Mouse (Mus musculus) ES-Bruce4 (cell line): ENCODE results near the gene Cyp4x1.

Source experiments
- CTCF ChIP-seq: IDR thresholded peaks from one replicate; pipeline ENCODE4 v1.8.1; 2011; ENCODE audit warnings: low read depth, low read length
- EP300 ChIP-seq: IDR thresholded peaks from 2 replicates; pipeline ENCODE4 v1.6.1; 2011; ENCODE audit warnings: low read depth, low read length; ENCODE audit not compliant: insufficient read depth
- POLR2A ChIP-seq: IDR thresholded peaks from one replicate; pipeline ENCODE4 v1.8.1; 2011; ENCODE audit warnings: low read length; ENCODE audit not compliant: insufficient read depth

DNA sequence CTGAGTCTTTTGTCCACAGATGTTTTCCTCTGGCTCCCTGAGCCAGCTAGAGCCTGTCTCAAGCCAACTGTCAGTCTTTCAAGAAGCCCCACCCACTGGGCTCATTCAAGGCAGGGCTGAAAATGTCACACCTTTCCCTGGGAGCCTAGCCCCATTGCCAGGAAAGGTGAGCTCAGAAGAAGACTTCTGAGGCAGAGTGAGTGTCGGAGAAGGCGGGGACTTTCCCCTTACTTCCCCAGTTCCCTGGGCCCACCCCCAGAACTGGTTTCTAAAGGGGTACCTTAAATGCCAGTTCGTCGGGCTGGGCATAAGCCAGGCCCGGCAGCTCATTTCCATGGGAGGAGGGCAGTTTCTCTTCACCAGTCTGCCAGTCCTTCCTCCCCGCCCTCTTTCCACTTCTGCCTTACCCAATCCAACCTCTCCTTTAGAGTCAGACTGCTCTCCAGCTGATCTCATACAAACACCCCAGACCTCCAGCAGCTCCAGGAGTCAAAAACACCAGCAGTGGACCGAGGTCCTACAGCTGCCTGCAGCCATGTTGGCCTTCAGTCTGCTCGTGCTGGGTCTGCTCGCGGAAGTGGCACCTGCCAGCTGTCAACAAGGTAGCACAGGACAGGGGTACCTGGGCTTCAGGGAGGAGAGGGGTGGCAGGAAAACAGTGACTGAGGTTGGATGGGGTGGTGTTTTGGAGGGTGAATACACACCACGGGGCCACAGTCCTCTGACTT lies 45.3 kb downstream of the Cyp4x1 start, which contains the start of gene Pdzk1ip1:
- TF ChIP-seq CTCF (no peak), POLR2A (no peak), EP300 (no peak)
